Comparison of ENCODE assay signal across 8 mouse cellular contexts in the genomic region with DNA sequence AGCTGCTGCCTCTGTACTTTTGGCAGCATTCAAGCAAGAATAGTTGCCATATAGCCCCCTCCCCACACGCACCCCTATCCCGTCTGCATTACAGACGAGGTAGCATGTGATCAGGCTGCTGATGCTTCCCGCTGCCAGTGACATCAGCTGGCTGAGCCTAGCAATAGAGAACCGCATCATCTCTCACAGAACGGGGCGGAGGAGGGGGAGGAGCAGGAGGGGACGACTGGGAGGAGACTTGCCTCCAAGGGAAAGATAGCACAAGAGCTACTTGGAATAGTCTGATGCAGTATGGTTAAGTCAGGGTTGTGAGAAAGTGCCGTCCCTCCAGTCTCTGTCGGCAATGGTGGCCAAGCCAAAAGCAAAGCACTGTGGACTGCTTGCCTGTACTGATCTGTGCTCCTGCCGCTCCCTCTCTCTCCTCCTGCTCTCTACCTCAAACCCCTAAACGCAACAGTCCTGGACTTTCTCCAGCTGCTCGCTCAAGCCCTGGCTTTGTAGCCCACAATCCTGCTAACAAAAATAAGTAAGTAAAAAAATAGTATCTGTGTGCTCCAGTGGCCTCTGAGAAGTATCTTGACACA. TPM values are rescaled to one million over a fixed set of nuclear protein-coding genes. Genes with fewer than 3 reads are reported as not detected.
A peak's percentile ranks its signal among the peaks of the same experiment; 100 is the strongest.
DNase-seq lines count a peak whose midpoint lies in the region; ATAC-seq lines count a peak whose summit lies in the region.

No protein-coding gene starts in this region.

- no peaks in the 10 kb centered on the region for H3K4me1 ChIP-seq in forebrain, embryonic 14.5 days (ENCODE audit: control insufficient read depth, insufficient read depth, low read length)
- peaks cover 12% of the 10 kb centered on the region for H3K4me1 ChIP-seq in midbrain, embryonic 15.5 days

- H3K9me3 ChIP-seq in forebrain, embryonic 14.5 days (replicated peaks; ENCODE audit: control insufficient read depth, low read length), result no peaks in the 10 kb centered on the region
- H3K9me3 ChIP-seq in midbrain, embryonic 15.5 days, result no peaks in the 10 kb centered on the region

- no peaks in the 10 kb centered on the region for H3K27me3 ChIP-seq in forebrain, embryonic 14.5 days (replicated peaks; ENCODE audit: control insufficient read depth, insufficient read depth, low read length)
- H3K27me3 ChIP-seq in midbrain, embryonic 15.5 days (replicated peaks), result no peaks in the 10 kb centered on the region

- ATAC-seq in forebrain, embryonic 14.5 days, result peak; percentile 99
- peak; percentile 98 for ATAC-seq in midbrain, embryonic 15.5 days (replicated peaks)
- ATAC-seq in CD4-positive, CD25-positive, alpha-beta regulatory T cell, adult 4 months, result no peak

- H3K27ac ChIP-seq in forebrain, embryonic 14.5 days (ENCODE audit: low read depth, low read length), result no peak overlapping the region
- 0 out of 2 replicates have a peak overlapping the region, but pooled peaks have one; percentile 21 for H3K27ac ChIP-seq in midbrain, embryonic 15.5 days

- intact Hi-C loops in heart, postnatal 14 days (cut with DNase I), result no loop called here

- H3K36me3 ChIP-seq in forebrain, embryonic 14.5 days (ENCODE audit: control insufficient read depth, insufficient read depth, low read length), result no peaks in the 10 kb centered on the region
- H3K36me3 ChIP-seq in midbrain, embryonic 15.5 days (replicated peaks), result no peaks in the 10 kb centered on the region

- peak; percentile 33 to 36 for DNase-seq in adrenal gland, adult 18-20 months (ENCODE audit: low spot score in 2 of 2)
- DNase-seq in cerebellum, adult 11-12 months, result peak; percentile 40
- DNase-seq in forebrain, embryonic 14.5 days (ENCODE audit: low spot score), result peak; percentile 90
- DNase-seq in heart, postnatal 14 days, result peak; percentile 21 to 34
- peak; percentile 65 to 82 for DNase-seq in left cerebral cortex, adult 9 months (ENCODE audit: low spot score in 2 of 2)
- no peak for DNase-seq in thymus, postnatal 36 days

- H3K9ac ChIP-seq in forebrain, embryonic 14.5 days (ENCODE audit: low read length), result no peak overlapping the region
- H3K9ac ChIP-seq in midbrain, embryonic 15.5 days, result peak overlapping the region; percentile 47

- peak overlapping the region; percentile 37 for H3K4me2 ChIP-seq in forebrain, embryonic 14.5 days (ENCODE audit: low read length)
- peak overlapping the region; percentile 71 for H3K4me2 ChIP-seq in midbrain, embryonic 15.5 days

- 8% methylated on average over 13 of the region's 13 CpGs for WGBS in forebrain, embryonic 14.5 days
- WGBS in midbrain, embryonic 15.5 days, result 3% methylated on average over 13 of the region's 13 CpGs

- peak overlapping the region; percentile 7 for H3K4me3 ChIP-seq in forebrain, embryonic 14.5 days (ENCODE audit: low read depth, low read length)
- peak overlapping the region; percentile 34 for H3K4me3 ChIP-seq in midbrain, embryonic 15.5 days

RNA-seq across cellular contexts. Expression of gene Rps17, which starts 27.4 kb away (rescaled TPM):
- total RNA-seq in adrenal gland, adult 18-20 months (2021), result 1,000 to 10,000 TPM; 1,108 to 1,124 TPM
- polyA plus RNA-seq in forebrain, embryonic 14.5 days (2014; fragmentation: Nextera tagmentation; extraction: Ambion mirVana), result 769 and 900 TPM in 2 replicates
- total RNA-seq in heart, postnatal 14 days (2021), result 100 to 1,000 TPM; 818 to 856 TPM
- 648 and 653 TPM in 2 replicates for polyA plus RNA-seq in midbrain, embryonic 15.5 days (2015; fragmentation: Nextera tagmentation; extraction: Ambion mirVana)
- 1,000 to 10,000 TPM; 1,101 to 1,535 TPM for polyA plus RNA-seq in CD4-positive, CD25-positive, alpha-beta regulatory T cell, adult 4 months (2017; shearing (Covaris generic))

Comparison
In these comparisons a context has a peak if more than half of its experiments do, and no peak if none do; other contexts are left out.
1. DNase-seq: peak in adrenal gland, adult 18-20 months (2 of 2), cerebellum, adult 11-12 months (single experiment), forebrain, embryonic 14.5 days (single experiment), heart, postnatal 14 days (2 of 2) and left cerebral cortex, adult 9 months (2 of 2); none in thymus, postnatal 36 days (0 of 2).